Mouse (Mus musculus): ENCODE data around the gene Aurkb. TPM values are rescaled to one million over a fixed set of nuclear protein-coding genes. Genes with fewer than 3 reads are reported as not detected.

Aurkb gene
- polyA plus RNA-seq, 1 experiment, result 28.2 TPM

GRCm38 (mm10) chr11:69026562-69026961 is 18.9 kb upstream of the Aurkb start:
- H3K79me2 ChIP-seq (ENCODE audit: control insufficient read depth, insufficient read depth), result no peaks in the 10 kb centered on the region
- no peaks in the 10 kb centered on the region for H3K27me3 ChIP-seq (ENCODE audit: control insufficient read depth, insufficient read depth, insufficient read length)
- H3K4me2 ChIP-seq (ENCODE audit: low read depth), result no peak overlapping the region
- no peak for TF ChIP-seq CEBPB (IDR thresholded peaks at IDR 0.05; ENCODE audit: insufficient read depth, poor library complexity, severe bottlenecking)
- TF ChIP-seq REST (IDR thresholded peaks at IDR 0.05; ENCODE audit: insufficient read depth, insufficient read length), result no peak
- no peak for TF ChIP-seq POLR2A (IDR thresholded peaks at IDR 0.05; ENCODE audit: insufficient read length, low read depth)
- no peak for TF ChIP-seq MYOG (IDR thresholded peaks at IDR 0.05; ENCODE audit: control insufficient read depth in 1 of 3, insufficient read depth in 1 of 3, insufficient read length in 2 of 3, low read depth in 2 of 3)
- TF ChIP-seq E2F4 (IDR thresholded peaks at IDR 0.05; ENCODE audit: insufficient read depth), result no peak
- TF ChIP-seq SRF (IDR thresholded peaks at IDR 0.05; ENCODE audit: control insufficient read depth, insufficient read length, low read depth), result no peak
- TF ChIP-seq MAX (IDR thresholded peaks at IDR 0.05; ENCODE audit: low read depth), result no peak
- TF ChIP-seq TCF12 (IDR thresholded peaks at IDR 0.05; ENCODE audit: insufficient read depth, poor library complexity, severe bottlenecking), result no peak
- TF ChIP-seq MYOD1 (IDR thresholded peaks at IDR 0.05; ENCODE audit: control insufficient read depth in 1 of 3, insufficient read length in 2 of 3, low read depth in 2 of 3), result no peak
- no peak for TF ChIP-seq POLR2AphosphoS2 (IDR thresholded peaks at IDR 0.05; ENCODE audit: insufficient read length, low read depth)
- TF ChIP-seq USF1 (IDR thresholded peaks at IDR 0.05; ENCODE audit: low read depth), result no peak
- TF ChIP-seq TCF3 (IDR thresholded peaks at IDR 0.05; ENCODE audit: insufficient read length, low read depth), result no peak
- H3K36me3 ChIP-seq (ENCODE audit: control insufficient read depth, insufficient read depth), result peaks cover 68% of the 10 kb centered on the region
- no peak overlapping the region for H3K4me3 ChIP-seq
- no peak overlapping the region for H3ac ChIP-seq (ENCODE audit: control insufficient read depth, insufficient read length)

GRCm38 (mm10) chr11:69028805-69029204 is 16.6 kb upstream of the Aurkb start:
- Histone ChIP-seq H3ac (ENCODE audit: control insufficient read depth, insufficient read length) (no peak overlapping the region), H3K79me2 (ENCODE audit: control insufficient read depth, insufficient read depth) (no peaks in the 10 kb centered on the region), H3K36me3 (ENCODE audit: control insufficient read depth, insufficient read depth) (peaks cover 52% of the 10 kb centered on the region), H3K4me2 (ENCODE audit: low read depth) (no peak overlapping the region), H3K4me3 (no peak overlapping the region), H3K27me3 (ENCODE audit: control insufficient read depth, insufficient read depth, insufficient read length) (no peaks in the 10 kb centered on the region)
- TF ChIP-seq POLR2AphosphoS2 (IDR thresholded peaks at IDR 0.05; ENCODE audit: insufficient read length, low read depth) (no peak), USF1 (IDR thresholded peaks at IDR 0.05; ENCODE audit: low read depth) (no peak), MAX (IDR thresholded peaks at IDR 0.05; ENCODE audit: low read depth) (no peak), TCF12 (IDR thresholded peaks at IDR 0.05; ENCODE audit: insufficient read depth, poor library complexity, severe bottlenecking) (no peak), CEBPB (IDR thresholded peaks at IDR 0.05; ENCODE audit: insufficient read depth, poor library complexity, severe bottlenecking) (no peak), REST (IDR thresholded peaks at IDR 0.05; ENCODE audit: insufficient read depth, insufficient read length) (no peak), TCF3 (IDR thresholded peaks at IDR 0.05; ENCODE audit: insufficient read length, low read depth) (no peak), MYOD1 (IDR thresholded peaks at IDR 0.05; ENCODE audit: control insufficient read depth in 1 of 3, insufficient read length in 2 of 3, low read depth in 2 of 3) (no peak), E2F4 (IDR thresholded peaks at IDR 0.05; ENCODE audit: insufficient read depth) (no peak), MYOG (IDR thresholded peaks at IDR 0.05; ENCODE audit: control insufficient read depth in 1 of 3, insufficient read depth in 1 of 3, insufficient read length in 2 of 3, low read depth in 2 of 3) (no peak), SRF (IDR thresholded peaks at IDR 0.05; ENCODE audit: control insufficient read depth, insufficient read length, low read depth) (no peak), POLR2A (IDR thresholded peaks at IDR 0.05; ENCODE audit: insufficient read length, low read depth) (no peak)

- Histone ChIP-seq H3K4me3 (no peak overlapping the region), H3K27me3 (ENCODE audit: control insufficient read depth, insufficient read depth, insufficient read length) (no peaks in the 10 kb centered on the region), H3ac (ENCODE audit: control insufficient read depth, insufficient read length) (no peak overlapping the region), H3K4me2 (ENCODE audit: low read depth) (no peak overlapping the region), H3K79me2 (ENCODE audit: control insufficient read depth, insufficient read depth) (no peaks in the 10 kb centered on the region), H3K36me3 (ENCODE audit: control insufficient read depth, insufficient read depth) (peaks cover 21% of the 10 kb centered on the region)
- TF ChIP-seq CEBPB (IDR thresholded peaks at IDR 0.05; ENCODE audit: insufficient read depth, poor library complexity, severe bottlenecking) (no peak), POLR2AphosphoS2 (IDR thresholded peaks at IDR 0.05; ENCODE audit: insufficient read length, low read depth) (no peak), MYOD1 (IDR thresholded peaks at IDR 0.05; ENCODE audit: control insufficient read depth in 1 of 3, insufficient read length in 2 of 3, low read depth in 2 of 3) (no peak), TCF12 (IDR thresholded peaks at IDR 0.05; ENCODE audit: insufficient read depth, poor library complexity, severe bottlenecking) (no peak), MAX (IDR thresholded peaks at IDR 0.05; ENCODE audit: low read depth) (no peak), SRF (IDR thresholded peaks at IDR 0.05; ENCODE audit: control insufficient read depth, insufficient read length, low read depth) (no peak), MYOG (IDR thresholded peaks at IDR 0.05; ENCODE audit: control insufficient read depth in 1 of 3, insufficient read depth in 1 of 3, insufficient read length in 2 of 3, low read depth in 2 of 3) (no peak), POLR2A (IDR thresholded peaks at IDR 0.05; ENCODE audit: insufficient read length, low read depth) (no peak), E2F4 (IDR thresholded peaks at IDR 0.05; ENCODE audit: insufficient read depth) (no peak), TCF3 (IDR thresholded peaks at IDR 0.05; ENCODE audit: insufficient read length, low read depth) (no peak), REST (IDR thresholded peaks at IDR 0.05; ENCODE audit: insufficient read depth, insufficient read length) (no peak), USF1 (IDR thresholded peaks at IDR 0.05; ENCODE audit: low read depth) (no peak)
Observed at GRCm38 (mm10) chr11:69033552-69033951, 11.9 kb upstream of the Aurkb start.

GRCm38 (mm10) chr11:69034585-69034984 is 10.9 kb upstream of the Aurkb start:
- no peak overlapping the region for H3K4me3 ChIP-seq
- peaks cover 11% of the 10 kb centered on the region for H3K36me3 ChIP-seq (ENCODE audit: control insufficient read depth, insufficient read depth)
- no peaks in the 10 kb centered on the region for H3K27me3 ChIP-seq (ENCODE audit: control insufficient read depth, insufficient read depth, insufficient read length)
- H3ac ChIP-seq (ENCODE audit: control insufficient read depth, insufficient read length), result no peak overlapping the region
- no peak for TF ChIP-seq TCF12 (IDR thresholded peaks at IDR 0.05; ENCODE audit: insufficient read depth, poor library complexity, severe bottlenecking)
- H3K4me2 ChIP-seq (ENCODE audit: low read depth), result no peak overlapping the region
- H3K79me2 ChIP-seq (ENCODE audit: control insufficient read depth, insufficient read depth), result no peaks in the 10 kb centered on the region

- Histone ChIP-seq H3K4me3 (no peak overlapping the region), H3K79me2 (ENCODE audit: control insufficient read depth, insufficient read depth) (no peaks in the 10 kb centered on the region), H3K27me3 (ENCODE audit: control insufficient read depth, insufficient read depth, insufficient read length) (no peaks in the 10 kb centered on the region), H3K4me2 (ENCODE audit: low read depth) (peak overlapping the region; percentile 40), H3ac (ENCODE audit: control insufficient read depth, insufficient read length) (no peak overlapping the region), H3K36me3 (ENCODE audit: control insufficient read depth, insufficient read depth) (peaks cover 4% of the 10 kb centered on the region)
- no peak for TF ChIP-seq POLR2AphosphoS2 (IDR thresholded peaks at IDR 0.05; ENCODE audit: insufficient read length, low read depth)
- TF ChIP-seq E2F4 (IDR thresholded peaks at IDR 0.05; ENCODE audit: insufficient read depth), result no peak
Observed at GRCm38 (mm10) chr11:69035411-69035810, 10.0 kb upstream of the Aurkb start.

All from myocyte (in vitro differentiated cells).